Comparison of ENCODE assay signal across 8 mouse cellular contexts in genomic region chr12:112950761-112951129, GRCm38 (mm10). TPM values are rescaled to one million over a fixed set of nuclear protein-coding genes. Genes with fewer than 3 reads are reported as not detected.
DNase-seq lines count a peak whose midpoint lies in the region; ATAC-seq and TF ChIP-seq lines count a peak whose summit lies in the region.

No protein-coding gene starts in this region.

- H3K36me3 ChIP-seq in megakaryocyte, embryonic 14.5 days (replicated peaks; ENCODE audit: low read length): peaks cover 9% of the 10 kb centered on the region
- H3K36me3 ChIP-seq in limb, embryonic 10.5 days: no peaks in the 10 kb centered on the region
- H3K36me3 ChIP-seq in small intestine, adult 2 months (ENCODE audit: control insufficient read depth, insufficient read depth, low read length): no peaks in the 10 kb centered on the region

- TF ChIP-seq CTCF in small intestine, adult 2 months (IDR thresholded peaks at IDR 0.05; ENCODE audit: extremely low read depth, insufficient read length, insufficient replicate concordance, low read depth, low read length): no peak

- H3K4me3 ChIP-seq in megakaryocyte, embryonic 14.5 days (replicated peaks): peak overlapping the region; percentile 92
- H3K4me3 ChIP-seq in limb, embryonic 10.5 days: peak overlapping the region; percentile 69
- peak overlapping the region; percentile 67 for H3K4me3 ChIP-seq in small intestine, adult 2 months (ENCODE audit: low read depth, low read length)

- TF ChIP-seq POLR2A in small intestine, adult 2 months (IDR thresholded peaks at IDR 0.05; ENCODE audit: low read depth, low read length): no peak

- peaks cover 51% of the 10 kb centered on the region for H3K27me3 ChIP-seq in megakaryocyte, embryonic 14.5 days (replicated peaks)
- no peaks in the 10 kb centered on the region for H3K27me3 ChIP-seq in limb, embryonic 10.5 days (ENCODE audit: low read depth, poor library complexity, severe bottlenecking)
- H3K27me3 ChIP-seq in small intestine, adult 2 months (ENCODE audit: control insufficient read depth, insufficient read depth, low read length): 0 out of 2 replicates have a peak, but pooled peaks cover 6% of the 10 kb centered on the region

- no peaks in the 10 kb centered on the region for H3K9me3 ChIP-seq in megakaryocyte, embryonic 14.5 days
- no peaks in the 10 kb centered on the region for H3K9me3 ChIP-seq in limb, embryonic 10.5 days (replicated peaks)

- peak; percentile 4; the same call in 1 of the 2 replicates for ATAC-seq in cerebellum, adult (ENCODE audit: insufficient number of reproducible peaks, low FRiP score, low TSS enrichment)
- ATAC-seq in megakaryocyte, adult 5-6 weeks (ENCODE audit: poor library complexity, severe bottlenecking): no peak

- peaks cover 82% of the 10 kb centered on the region for H3K4me1 ChIP-seq in megakaryocyte, embryonic 14.5 days
- H3K4me1 ChIP-seq in limb, embryonic 10.5 days: peaks cover 56% of the 10 kb centered on the region
- H3K4me1 ChIP-seq in small intestine, adult 2 months (ENCODE audit: control insufficient read depth, insufficient read depth, insufficient read length, low read length): peaks cover 28% of the 10 kb centered on the region

- WGBS in limb, embryonic 10.5 days: 9% methylated on average over 6 of the region's 6 CpGs
- WGBS in small intestine, adult 2 months: 12% methylated on average over 6 of the region's 6 CpGs

- no peak for DNase-seq in cerebellum, adult 9-11 months
- no peak for DNase-seq in limb, embryonic 10.5 days (ENCODE audit: low spot score)
- no peak for DNase-seq in gastrocnemius, postnatal 25 days
- no peak for DNase-seq in MN1 (ENCODE audit: low spot score)

- peak overlapping the region; percentile 96 for H3K27ac ChIP-seq in limb, embryonic 10.5 days
- H3K27ac ChIP-seq in small intestine, adult 2 months (ENCODE audit: insufficient read depth, low read depth, low read length): no peak overlapping the region

RNA-seq across cellular contexts. Expression of gene Nudt14, which starts 8.8 kb away (rescaled TPM):
- polyA plus RNA-seq in megakaryocyte, embryonic 14.5 days (2012; ENCODE audit: insufficient read depth, low replicate concordance): 14.1 and 42.5 TPM in 2 replicates
- 9.7 and 10.5 TPM in 2 replicates for total RNA-seq in megakaryocyte, adult 5-6 weeks (2015)
- 11.4 and 11.9 TPM in 2 replicates for total RNA-seq in megakaryocyte, adult 5-6 weeks (2017)
- 76.7 and 79.7 TPM in 2 replicates for polyA plus RNA-seq in limb, embryonic 10.5 days (2016; fragmentation: Nextera tagmentation; extraction: Ambion mirVana)
- 40.8 and 42.4 TPM in 2 replicates for polyA plus RNA-seq in small intestine, adult 2 months (2012; rRNA removed)
- total RNA-seq in gastrocnemius, postnatal 25 days (2021): 1 to 10 TPM; 8.7 to 9.1 TPM

RNA-seq across cellular contexts. Expression of gene Jag2, which starts 21.2 kb away (rescaled TPM):
- polyA plus RNA-seq in megakaryocyte, embryonic 14.5 days (2012; ENCODE audit: insufficient read depth, low replicate concordance): 4.8 and 14.7 TPM in 2 replicates
- total RNA-seq in megakaryocyte, adult 5-6 weeks (2015): 0.36 and 1.3 TPM in 2 replicates
- total RNA-seq in megakaryocyte, adult 5-6 weeks (2017): not detected in 2 replicates
- 3.5 and 4.5 TPM in 2 replicates for polyA plus RNA-seq in limb, embryonic 10.5 days (2016; fragmentation: Nextera tagmentation; extraction: Ambion mirVana)
- polyA plus RNA-seq in small intestine, adult 2 months (2012; rRNA removed): 6.2 and 9.1 TPM in 2 replicates
- 10 to 100 TPM; 20.4 to 21.8 TPM for total RNA-seq in gastrocnemius, postnatal 25 days (2021)

RNA-seq across cellular contexts. Expression of gene Btbd6, which starts 25.5 kb away (rescaled TPM):
- 25.3 and 64.2 TPM in 2 replicates for polyA plus RNA-seq in megakaryocyte, embryonic 14.5 days (2012; ENCODE audit: insufficient read depth, low replicate concordance)
- total RNA-seq in megakaryocyte, adult 5-6 weeks (2015): 4.2 and 5.9 TPM in 2 replicates
- total RNA-seq in megakaryocyte, adult 5-6 weeks (2017): 2.4 and 4.0 TPM in 2 replicates
- polyA plus RNA-seq in limb, embryonic 10.5 days (2016; fragmentation: Nextera tagmentation; extraction: Ambion mirVana): 25.6 and 27.9 TPM in 2 replicates
- 116 and 206 TPM in 2 replicates for polyA plus RNA-seq in small intestine, adult 2 months (2012; rRNA removed)
- 10 to 100 TPM; 12.6 to 13.1 TPM for total RNA-seq in gastrocnemius, postnatal 25 days (2021)

RNA-seq across cellular contexts. Expression of gene Brf1, which starts 49.8 kb away (rescaled TPM):
- polyA plus RNA-seq in megakaryocyte, embryonic 14.5 days (2012; ENCODE audit: insufficient read depth, low replicate concordance): 11.5 and 16.3 TPM in 2 replicates
- 20.2 and 25.3 TPM in 2 replicates for total RNA-seq in megakaryocyte, adult 5-6 weeks (2015)
- 37.0 and 43.6 TPM in 2 replicates for total RNA-seq in megakaryocyte, adult 5-6 weeks (2017)
- polyA plus RNA-seq in limb, embryonic 10.5 days (2016; fragmentation: Nextera tagmentation; extraction: Ambion mirVana): 53.5 and 65.9 TPM in 2 replicates
- 43.7 and 95.6 TPM in 2 replicates for polyA plus RNA-seq in small intestine, adult 2 months (2012; rRNA removed)
- total RNA-seq in gastrocnemius, postnatal 25 days (2021): 10 to 100 TPM; 19.3 to 19.4 TPM
